Mouse (Mus musculus): ENCODE results near the gene P2ry6.

GRCm38 (mm10) chr7:100929639-100930303 lies 44.7 kb downstream of the P2ry6 start:
- TF ChIP-seq CTCF (conservative IDR thresholded peaks at IDR 0.05; ENCODE audit: low read length) (no peak), NANOG (IDR thresholded peaks at IDR 0.05; ENCODE audit: borderline replicate concordance, low read length) (no peak), POU5F1 (IDR thresholded peaks at IDR 0.05; ENCODE audit: borderline replicate concordance, low read length) (no peak)

Measured in E14TG2a.4 (cell line).